Comparison of ENCODE assay signal across 8 mouse cellular contexts in genomic region chr2:67565480-67566331, GRCm38 (mm10). TPM values are rescaled to one million over a fixed set of nuclear protein-coding genes. Genes with fewer than 3 reads are reported as not detected.
A peak's percentile ranks its signal among the peaks of the same experiment; 100 is the strongest.
DNase-seq lines count a peak whose midpoint lies in the region; ATAC-seq lines count a peak whose summit lies in the region.

B3galt1 (plus strand) TSS chr2:67565871.

- DNase-seq in adrenal gland, postnatal 25 days = peak; percentile 82
- DNase-seq in embryo, embryonic 11.5 days (ENCODE audit: low read depth, low spot score) = peak; percentile 79
- peak; percentile 81 to 84 for DNase-seq in gastrocnemius, postnatal 4 days (ENCODE audit: low spot score in 2 of 2)
- DNase-seq in intestine, embryonic 14.5 days (ENCODE audit: low spot score) = peak; percentile 86
- DNase-seq in left cerebral cortex, adult 9 months (ENCODE audit: low spot score in 2 of 2) = peak; percentile 77 to 91
- DNase-seq in right cerebral cortex, postnatal 25 days = peak; percentile 93
- no peak for DNase-seq in T-cell, adult 2 months (ENCODE audit: low spot score)

- no peaks in the 10 kb centered on the region for H3K36me3 ChIP-seq in intestine, embryonic 14.5 days (ENCODE audit: control insufficient read depth, insufficient read depth, low read length)

- under 1% methylated on average over 83 of the region's 83 CpGs for WGBS in intestine, embryonic 14.5 days

- H3K4me1 ChIP-seq in intestine, embryonic 14.5 days (replicated peaks; ENCODE audit: control insufficient read depth, insufficient read depth, low read length) = peaks cover 10% of the 10 kb centered on the region

- H3K9ac ChIP-seq in intestine, embryonic 14.5 days (ENCODE audit: low read length) = peak within 1 kb of the TSS; percentile 44

- H3K9me3 ChIP-seq in intestine, embryonic 14.5 days (ENCODE audit: control insufficient read depth, low read length) = no peaks in the 10 kb centered on the region

- H3K4me3 ChIP-seq in intestine, embryonic 14.5 days (ENCODE audit: low read depth, low read length) = peak within 1 kb of the TSS; percentile 75

- H3K27me3 ChIP-seq in intestine, embryonic 14.5 days (replicated peaks; ENCODE audit: control insufficient read depth, insufficient read depth, low read length) = peaks cover 8% of the 10 kb centered on the region

- H3K4me2 ChIP-seq in intestine, embryonic 14.5 days (ENCODE audit: low read length) = peak within 1 kb of the TSS; percentile 85

- peak within 1 kb of the TSS; percentile 57 for H3K27ac ChIP-seq in intestine, embryonic 14.5 days (ENCODE audit: low read depth)

- ATAC-seq in intestine, embryonic 14.5 days (replicated peaks; ENCODE audit: low FRiP score, low TSS enrichment, low read depth) = peak; percentile 96
- ATAC-seq in megakaryocyte progenitor cell, adult 5-6 weeks (replicated peaks; ENCODE audit: poor library complexity) = peak; percentile 84

RNA-seq across cellular contexts. Expression of gene B3galt1, which starts in this region (rescaled TPM):
- 1.6 and 2.7 TPM in 2 replicates for total RNA-seq in adrenal gland, postnatal 25 days (2021)
- total RNA-seq in gastrocnemius, postnatal 4 days (2021) = 1 to 10 TPM; 6.5 to 6.8 TPM
- polyA plus RNA-seq in intestine, embryonic 14.5 days (2014; fragmentation: Nextera tagmentation; extraction: Ambion mirVana) = 3.9 and 5.1 TPM in 2 replicates
- not detected in 2 replicates for total RNA-seq in megakaryocyte progenitor cell, adult 5-6 weeks (2015)
- not detected in 2 replicates for total RNA-seq in megakaryocyte progenitor cell, adult 5-6 weeks (2017)

Comparison
In these comparisons a context has a peak if more than half of its experiments do, and no peak if none do; other contexts are left out.
1. Peak in ATAC-seq in megakaryocyte progenitor cell, adult 5-6 weeks; RNA of the gene not detected or under 1 TPM.